Mouse (Mus musculus): ENCODE data around the gene Kif18b. TPM values are rescaled to one million over a fixed set of nuclear protein-coding genes. Genes with fewer than 3 reads are reported as not detected.

The Kif18b gene
- total RNA-seq, 1 experiment from 2014 or later = 4.1 TPM

- peak; percentile 90 for DNase-seq
Observed at GRCm38 (mm10) chr11:102880585-102881313, 44.2 kb downstream of the Kif18b start, which contains the start of the genes Eftud2 and Ccdc103. TSS of gene Eftud2 (minus strand) at chr11:102880985. TSS of gene Ccdc103 (plus strand) at chr11:102881204.

DNA sequence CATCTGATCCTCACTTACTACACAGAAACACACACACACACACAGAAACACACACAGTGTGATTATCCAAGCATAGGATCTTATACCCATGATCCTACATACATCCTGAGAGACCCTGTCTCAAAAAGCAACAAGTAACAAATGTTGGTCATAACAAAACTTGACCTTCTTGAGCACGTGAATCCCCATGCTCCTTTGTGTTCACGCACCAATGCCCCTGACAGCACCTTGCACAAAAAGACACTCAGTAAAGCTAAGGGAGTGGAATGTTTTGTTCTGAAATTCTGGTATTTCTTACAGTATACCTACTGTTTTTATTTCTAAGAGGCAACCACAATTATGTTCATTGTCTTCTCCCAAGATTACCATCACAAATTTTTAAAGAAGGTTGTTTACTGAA lies 45.4 kb downstream of the Kif18b start:
- DNase-seq = no peak

GRCm38 (mm10) chr11:102874801-102875334 lies 50.1 kb downstream of the Kif18b start:
- DNase-seq = no peak

DNA sequence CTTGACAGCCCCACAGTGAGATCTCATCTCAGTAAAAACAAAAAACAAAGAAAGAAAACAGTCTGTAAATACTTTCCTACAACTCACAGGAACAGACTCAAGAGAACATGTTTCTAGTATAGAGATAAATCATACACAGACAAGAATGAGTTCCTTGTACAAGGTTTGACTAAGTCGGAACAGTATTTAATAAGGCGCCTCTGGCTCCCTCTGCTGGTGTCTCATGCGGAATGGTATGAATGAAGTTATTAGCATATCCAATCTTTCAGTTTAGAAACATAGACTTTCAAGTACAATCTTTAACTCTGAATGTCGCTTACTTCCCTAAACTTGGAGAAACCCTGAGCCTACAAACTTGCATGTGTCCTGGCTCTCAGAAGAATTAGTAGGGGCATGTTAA lies 60.7 kb downstream of the Kif18b start:
- DNase-seq = peak; percentile 68

GRCm38 (mm10) chr11:102859933-102860332 lies 65.0 kb downstream of the Kif18b start:
- DNase-seq = no peak

DNA sequence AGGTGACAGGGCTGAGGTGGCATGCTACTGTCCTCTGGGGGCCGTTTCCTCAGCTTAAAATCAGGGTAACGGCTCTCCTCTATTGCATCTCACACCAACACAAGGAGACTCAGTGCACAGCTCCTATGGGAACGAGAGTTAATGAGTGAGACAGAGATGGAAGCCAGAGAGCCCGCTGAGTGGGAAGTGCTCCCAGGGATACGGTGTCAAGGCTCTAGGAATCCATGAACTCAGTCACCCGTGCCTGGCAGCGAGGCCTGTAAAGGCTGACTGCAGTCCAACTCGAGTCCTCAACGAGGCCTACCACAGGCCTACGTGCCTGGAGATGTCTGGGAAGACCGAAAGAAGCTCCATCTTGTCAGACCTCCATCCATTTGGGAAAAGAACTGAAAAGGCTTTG lies 66.0 kb downstream of the Kif18b start:
- no peak for DNase-seq

DNA sequence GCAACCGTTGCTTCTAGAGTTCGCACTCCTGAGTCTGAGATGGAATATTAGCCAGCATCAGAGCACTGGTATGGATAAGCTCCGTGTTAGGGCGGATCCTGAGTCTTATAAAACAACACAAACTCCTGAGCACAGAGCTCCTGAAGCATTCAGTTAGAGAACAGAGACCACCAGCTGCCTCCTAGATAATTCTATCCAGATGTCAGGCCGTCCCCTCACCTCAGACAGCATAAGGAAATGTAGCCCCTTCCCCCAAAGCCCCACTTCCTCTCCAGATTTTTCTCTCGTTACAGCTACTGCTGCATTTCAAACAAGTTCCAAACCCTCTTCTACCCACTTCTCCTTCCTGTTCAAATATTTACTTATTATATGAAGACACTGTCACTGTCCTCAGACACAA lies 69.0 kb downstream of the Kif18b start:
- no peak for DNase-seq

Other genes with a start within 250 kb of the Kif18b start
- gene Ccdc43, start 227.3 kb downstream of the Kif18b start, total RNA-seq (2021) = 23.3 and 29.1 TPM in 2 replicates
- 2.9 and 4.7 TPM in 2 replicates for gene Adam11, start 163.7 kb downstream of the Kif18b start, total RNA-seq (2021)
- 20.0 and 22.7 TPM in 2 replicates for gene Gjc1, start 105.4 kb downstream of the Kif18b start, total RNA-seq (2021)
- gene Higd1b, start 89.3 kb downstream of the Kif18b start, total RNA-seq (2021) = 0.76 TPM in 1 of 2 replicates, not detected in the other
- gene Eftud2, start 44.1 kb downstream of the Kif18b start, total RNA-seq (2021) = 77.2 and 81.2 TPM in 2 replicates
- gene Ccdc103, start 43.9 kb downstream of the Kif18b start, total RNA-seq (2021) = 1.0 TPM in 1 of 2 replicates, not detected in the other
- gene Fam187a, start 40.0 kb downstream of the Kif18b start, total RNA-seq (2021) = not detected in 2 replicates
- 0.36 and 0.48 TPM in 2 replicates for gene Gfap, start 24.2 kb downstream of the Kif18b start, total RNA-seq (2021)
- 34.9 and 49.7 TPM in 2 replicates for gene C1ql1, start 21.6 kb upstream of the Kif18b start, total RNA-seq (2021)
- 103 and 104 TPM in 2 replicates for gene Nmt1, start 103.1 kb upstream of the Kif18b start, total RNA-seq (2021)
- 73.0 and 82.7 TPM in 2 replicates for gene Dcakd, start 103.2 kb upstream of the Kif18b start, total RNA-seq (2021)
- 9.1 and 13.7 TPM in 2 replicates for gene Plcd3, start 176.5 kb upstream of the Kif18b start, total RNA-seq (2021)
- 92.1 and 129 TPM in 2 replicates for gene Acbd4, start 176.6 kb upstream of the Kif18b start, total RNA-seq (2021)
- 72.0 and 75.6 TPM in 2 replicates for gene Hexim1, start 191.1 kb upstream of the Kif18b start, total RNA-seq (2021)
- 3.9 and 6.2 TPM in 2 replicates for gene Hexim2, start 207.3 kb upstream of the Kif18b start, total RNA-seq (2021)
- gene Fmnl1, start 246.0 kb upstream of the Kif18b start, total RNA-seq (2021) = 15.6 and 19.9 TPM in 2 replicates